Comparison of ENCODE assay signal across 8 mouse cellular contexts in the genomic region with DNA sequence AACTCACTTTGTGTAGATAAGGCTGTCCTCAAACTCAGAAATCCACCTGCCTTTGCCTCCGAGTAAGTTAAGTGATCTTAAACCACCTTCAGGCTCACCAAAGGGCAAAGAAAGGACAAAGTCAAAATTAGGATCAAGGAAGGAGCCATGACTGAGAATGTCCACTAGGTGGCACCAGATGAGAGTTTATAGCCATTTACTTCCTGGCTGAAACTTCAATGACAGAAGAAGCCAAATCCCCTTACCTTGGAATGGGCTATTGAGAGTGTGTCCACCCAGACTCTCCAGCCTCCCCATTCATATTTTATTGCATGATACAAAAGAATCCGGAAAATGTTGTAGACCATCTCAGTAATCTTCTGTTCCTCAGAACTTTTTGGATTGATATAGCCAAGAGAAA.
DNase-seq lines count a peak whose midpoint lies in the region; ATAC-seq and TF ChIP-seq lines count a peak whose summit lies in the region.

No protein-coding gene starts in this region.

- peak; percentile 58 for DNase-seq in neural tube, embryonic 10.5 days (ENCODE audit: extremely low spot score, low spot score)
- peak; percentile 33 for DNase-seq in Patski (ENCODE audit: low read depth, low spot score)
- peak; percentile 29 to 41 for DNase-seq in cerebellum, adult 2 months
- DNase-seq in limb, embryonic 10.5 days (ENCODE audit: low spot score): peak; percentile 50
- DNase-seq in spleen, postnatal 4 days (ENCODE audit: low spot score in 2 of 2): no peak

- TF ChIP-seq POLR2A in cerebellum, adult 2 months (IDR thresholded peaks at IDR 0.05; ENCODE audit: borderline replicate concordance, insufficient read depth, low read length): no peak

- H3K4me2 ChIP-seq in neural tube, embryonic 15.5 days: no peak overlapping the region
- no peak overlapping the region for H3K4me2 ChIP-seq in neural tube, embryonic 14.5 days (ENCODE audit: low read depth, low read length)

- in situ Hi-C loops in Patski (cut with MboI; ENCODE audit: low pct_unique_long_range_greater_than_20kb): loop anchor here (5.0 to 25.0 kb wide), 3 partner anchors 647 to 1429 kb away; a partner anchor contains a TSS

- POLR2A ChIA-PET in Patski (lab: Charles Lee): no interaction called here

- ATAC-seq in neural tube, embryonic 15.5 days (ENCODE audit: low FRiP score): no peak
- ATAC-seq in Patski: peak; percentile 69
- peak; percentile 79 for ATAC-seq in granulocyte monocyte progenitor cell, adult 5-6 weeks (replicated peaks; ENCODE audit: poor library complexity, severe bottlenecking)
- peak; percentile 60; the same call in 1 of the 2 replicates for ATAC-seq in neural tube, embryonic 14.5 days (ENCODE audit: low read depth)

- H3K4me1 ChIP-seq in neural tube, embryonic 15.5 days: 0 out of 2 replicates have a peak, but pooled peaks cover 3% of the 10 kb centered on the region
- H3K4me1 ChIP-seq in cerebellum, adult 2 months (ENCODE audit: control insufficient read depth, insufficient read depth, low read length): no peaks in the 10 kb centered on the region
- no peaks in the 10 kb centered on the region for H3K4me1 ChIP-seq in limb, embryonic 10.5 days
- no peaks in the 10 kb centered on the region for H3K4me1 ChIP-seq in neural tube, embryonic 14.5 days (ENCODE audit: control insufficient read depth, insufficient read depth, low read length)

- H3K4me3 ChIP-seq in neural tube, embryonic 15.5 days (replicated peaks): no peak overlapping the region
- no peak overlapping the region for H3K4me3 ChIP-seq in cerebellum, adult 2 months (replicated peaks; ENCODE audit: insufficient read depth, low read depth, low read length)
- H3K4me3 ChIP-seq in limb, embryonic 10.5 days: no peak overlapping the region
- no peak overlapping the region for H3K4me3 ChIP-seq in neural tube, embryonic 14.5 days (ENCODE audit: low read depth, low read length)

- H3K27me3 ChIP-seq in neural tube, embryonic 15.5 days (replicated peaks): no peaks in the 10 kb centered on the region
- no peaks in the 10 kb centered on the region for H3K27me3 ChIP-seq in Patski
- H3K27me3 ChIP-seq in cerebellum, adult 2 months (ENCODE audit: control insufficient read depth, insufficient read depth, low read length): no peaks in the 10 kb centered on the region
- no peaks in the 10 kb centered on the region for H3K27me3 ChIP-seq in limb, embryonic 10.5 days (ENCODE audit: low read depth, poor library complexity, severe bottlenecking)
- H3K27me3 ChIP-seq in neural tube, embryonic 14.5 days (ENCODE audit: control insufficient read depth, insufficient read depth, low read length): no peaks in the 10 kb centered on the region

- no peak overlapping the region for H3K9ac ChIP-seq in neural tube, embryonic 15.5 days (replicated peaks)
- no peak overlapping the region for H3K9ac ChIP-seq in neural tube, embryonic 14.5 days (replicated peaks; ENCODE audit: low read depth, low read length)

- WGBS in neural tube, embryonic 15.5 days: 21% methylated on average over 2 of the region's 2 CpGs
- 18% methylated on average over 2 of the region's 2 CpGs for WGBS in cerebellum, adult 2 months
- WGBS in limb, embryonic 10.5 days: 25% methylated on average over 2 of the region's 2 CpGs
- 21% methylated on average over 2 of the region's 2 CpGs for WGBS in neural tube, embryonic 14.5 days

- TF ChIP-seq CTCF in Patski (IDR thresholded peaks at IDR 0.05): peak; percentile 91
- peak; percentile 58; the same call in 1 of the 2 replicates for TF ChIP-seq CTCF in cerebellum, adult 2 months (IDR thresholded peaks at IDR 0.05; ENCODE audit: borderline replicate concordance, insufficient read depth, low read depth, low read length)

- CTCF ChIA-PET in Patski (lab: Charles Lee): no interaction called here

- H3K36me3 ChIP-seq in neural tube, embryonic 15.5 days: peaks cover 28% of the 10 kb centered on the region
- H3K36me3 ChIP-seq in limb, embryonic 10.5 days: peaks cover 31% of the 10 kb centered on the region
- peaks cover 14% of the 10 kb centered on the region; the same call in 1 of the 2 replicates for H3K36me3 ChIP-seq in neural tube, embryonic 14.5 days (ENCODE audit: control insufficient read depth, insufficient read depth, low read length)

- no peaks in the 10 kb centered on the region for H3K9me3 ChIP-seq in neural tube, embryonic 15.5 days (replicated peaks)
- H3K9me3 ChIP-seq in limb, embryonic 10.5 days (replicated peaks): no peaks in the 10 kb centered on the region
- H3K9me3 ChIP-seq in neural tube, embryonic 14.5 days (ENCODE audit: control insufficient read depth, low read length): no peaks in the 10 kb centered on the region

- no peak overlapping the region for H3K27ac ChIP-seq in neural tube, embryonic 15.5 days (replicated peaks)
- no peak overlapping the region for H3K27ac ChIP-seq in cerebellum, adult 2 months (ENCODE audit: insufficient read depth, low read length)
- H3K27ac ChIP-seq in limb, embryonic 10.5 days: no peak overlapping the region
- H3K27ac ChIP-seq in neural tube, embryonic 14.5 days (ENCODE audit: low read depth, low read length): no peak overlapping the region

Comparison
In these comparisons a context has a peak if more than half of its experiments do, and no peak if none do; other contexts are left out.
1. DNase-seq: peak in neural tube, embryonic 10.5 days (single experiment), Patski (single experiment), cerebellum, adult 2 months (2 of 2) and limb, embryonic 10.5 days (single experiment); none in spleen, postnatal 4 days (0 of 2).